Mouse (Mus musculus) forebrain, embryonic 14.5 days (tissue): ENCODE data around the gene Plce1. TPM values are rescaled to one million over a fixed set of nuclear protein-coding genes. Genes with fewer than 3 reads are reported as not detected.

ENCODE experiments used
- ATAC-seq: fragments of 200-750 bp; cut with Nextera tagmentation; 2 replicates; pipeline ENCODE4 v1.8.0; 2017; ENCODE audit warnings: mild to moderate bottlenecking, moderate library complexity
- DNase-seq: peaks from one replicate; pipeline ENCODE4 v3.0.0-alpha.2; 2015; ENCODE audit warnings: low spot score
- H3K27ac ChIP-seq: fragments of 300-500 bp; sonication (generic); 2 replicates; pipeline ENCODE4 v1.5.1; 2014; ENCODE audit warnings: low read depth, mild to moderate bottlenecking, control low read depth, low read length, moderate library complexity
- H3K27me3 ChIP-seq: fragments of 300-500 bp; sonication (generic); replicated peaks from 2 replicates; pipeline ENCODE4 v1.6.1; 2014; ENCODE audit warnings: low read length, control low read depth, mixed read lengths; ENCODE audit not compliant: control insufficient read depth, insufficient read depth
- H3K36me3 ChIP-seq: fragments of 300-500 bp; sonication (generic); 2 replicates; pipeline ENCODE4 v1.6.1; 2014; ENCODE audit warnings: low read length, control low read depth; ENCODE audit not compliant: control insufficient read depth, insufficient read depth
- H3K4me1 ChIP-seq: fragments of 300-500 bp; sonication (generic); 2 replicates; pipeline ENCODE4 v1.6.1; 2014; ENCODE audit warnings: antibody characterized with exemption, low read length, control low read depth; ENCODE audit not compliant: control insufficient read depth, insufficient read depth
- H3K4me2 ChIP-seq: fragments of 300-500 bp; sonication (generic); 2 replicates; pipeline ENCODE4 v1.6.1; 2014; ENCODE audit warnings: mild to moderate bottlenecking, control low read depth, low read length
- H3K4me3 ChIP-seq: fragments of 300-500 bp; sonication (generic); 2 replicates; pipeline ENCODE4 v1.5.1; 2014; ENCODE audit warnings: low read depth, low read length, control low read depth
- H3K9ac ChIP-seq: fragments of 300-500 bp; sonication (generic); 2 replicates; pipeline ENCODE4 v1.6.1; 2014; ENCODE audit warnings: mild to moderate bottlenecking, low read length, control low read depth, moderate library complexity
- H3K9me3 ChIP-seq: fragments of 300-500 bp; sonication (generic); replicated peaks from 2 replicates; pipeline ENCODE4 v1.6.1; 2016; ENCODE audit warnings: low read length, control low read depth, mixed read lengths; ENCODE audit not compliant: control insufficient read depth
- WGBS: fragments of 180-500 bp; shearing (Covaris S2); extraction: QIAGEN DNeasy Blood & Tissue Kit; methylation state at CpG from one replicate; pipeline ENCODE4 v1.1.7; 2014; 5-methylcytosine and 5-hydroxymethylcytosine counted together
- polyA plus RNA-seq: library from polyadenylated mRNA; unstranded; fragments of >200 nt; fragmentation: Nextera tagmentation; extraction: Ambion mirVana; gene quantifications from 2 replicates; pipeline ENCODE4 v1.2.1, GENCODE M21; 2014

The Plce1 gene
- polyA plus RNA-seq, 1 experiment from 2014 or later, result 3.4 TPM

DNA sequence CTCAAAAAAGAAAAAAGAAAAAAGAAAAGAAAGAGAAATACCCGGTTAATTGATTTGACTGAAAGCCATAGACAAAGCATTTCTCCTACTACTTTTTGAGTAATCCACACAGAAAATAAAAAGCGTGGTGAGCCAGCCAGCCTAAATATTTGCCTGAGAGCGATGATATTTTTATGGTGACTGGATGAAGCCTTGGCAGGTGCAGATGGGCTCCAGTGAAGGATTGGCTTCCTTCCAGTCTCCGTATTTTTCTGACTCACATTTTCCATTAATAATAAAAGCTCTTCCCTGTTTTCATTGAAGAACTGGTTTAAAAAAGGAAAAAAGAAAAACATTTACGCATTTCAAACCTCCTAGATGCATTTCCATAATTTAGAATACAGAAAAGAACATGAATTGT is 243.1 kb downstream of the Plce1 start:
- 26% methylated on average over 5 of the region's 5 CpGs for WGBS
- H3K36me3 ChIP-seq, result peaks cover 2% of the 10 kb centered on the region; the same call in 1 of the 2 replicates
- no peak overlapping the region for H3K4me3 ChIP-seq
- DNase-seq (peak; percentile 56), ATAC-seq (0 out of 2 replicates have a peak, but pooled peaks have one; percentile 29)
- 0 out of 2 replicates have a peak, but pooled peaks cover 6% of the 10 kb centered on the region for H3K4me1 ChIP-seq
- 0 out of 2 replicates have a peak overlapping the region, but pooled peaks have one; percentile 7 for H3K9ac ChIP-seq
- H3K27ac ChIP-seq, result no peak overlapping the region
- H3K9me3 ChIP-seq, result no peaks in the 10 kb centered on the region
- H3K4me2 ChIP-seq, result no peak overlapping the region
- H3K27me3 ChIP-seq, result no peaks in the 10 kb centered on the region

DNA sequence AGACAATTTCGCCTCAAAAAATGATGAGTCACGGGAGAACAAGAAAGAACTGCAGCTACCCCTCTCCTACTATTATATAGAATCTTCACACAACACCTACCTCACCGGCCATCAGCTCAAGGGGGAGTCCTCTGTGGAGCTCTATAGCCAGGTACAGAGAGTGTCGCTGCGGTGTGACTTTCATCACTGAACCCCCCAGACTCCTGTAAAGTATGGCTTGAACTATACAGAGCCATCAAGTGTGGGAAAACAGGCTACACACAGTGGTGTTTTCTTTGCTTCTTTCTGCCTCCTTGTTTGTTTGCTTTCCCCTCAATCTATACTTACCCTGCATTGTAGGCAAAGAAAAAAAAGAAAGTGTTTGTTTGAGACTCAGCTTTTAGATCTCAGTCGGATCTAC is 247.9 kb downstream of the Plce1 start:
- Histone ChIP-seq H3K27me3 (no peaks in the 10 kb centered on the region), H3K4me2 (no peak overlapping the region), H3K27ac (no peak overlapping the region), H3K36me3 (no peaks in the 10 kb centered on the region), H3K9me3 (no peaks in the 10 kb centered on the region), H3K4me3 (no peak overlapping the region), H3K4me1 (0 out of 2 replicates have a peak, but pooled peaks cover 2% of the 10 kb centered on the region), H3K9ac (no peak overlapping the region)
- WGBS, result 60% methylated on average over 6 of the region's 6 CpGs
- ATAC-seq (no peak), DNase-seq (no peak)

DNA sequence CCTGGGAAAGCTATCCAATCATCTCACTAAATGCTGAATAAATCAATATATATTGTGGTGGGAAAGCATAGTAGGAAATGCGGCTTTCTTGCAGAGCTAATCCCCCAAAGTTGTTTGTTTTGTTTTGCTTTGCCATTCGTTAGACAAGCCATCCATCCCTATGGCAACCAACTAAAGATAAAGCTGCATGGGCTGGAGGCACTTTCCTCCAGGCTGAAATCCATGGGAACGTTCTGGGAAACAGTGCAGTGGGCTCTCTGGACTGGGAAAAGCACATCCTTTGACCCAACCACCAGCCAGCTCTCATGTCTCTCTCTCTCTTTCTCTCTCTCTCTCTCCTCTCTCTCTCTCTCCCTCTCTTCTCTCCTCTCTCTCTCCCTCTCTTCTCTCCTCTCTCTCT is 248.4 kb downstream of the Plce1 start:
- Histone ChIP-seq H3K36me3 (no peaks in the 10 kb centered on the region), H3K4me2 (no peak overlapping the region), H3K9ac (no peak overlapping the region), H3K4me1 (no peaks in the 10 kb centered on the region), H3K9me3 (no peaks in the 10 kb centered on the region), H3K4me3 (no peak overlapping the region), H3K27ac (no peak overlapping the region), H3K27me3 (no peaks in the 10 kb centered on the region)
- peak; percentile 61 for ATAC-seq
- DNase-seq, result peak; percentile 63
- WGBS, result 12% methylated on average over 3 of the region's 3 CpGs

DNA sequence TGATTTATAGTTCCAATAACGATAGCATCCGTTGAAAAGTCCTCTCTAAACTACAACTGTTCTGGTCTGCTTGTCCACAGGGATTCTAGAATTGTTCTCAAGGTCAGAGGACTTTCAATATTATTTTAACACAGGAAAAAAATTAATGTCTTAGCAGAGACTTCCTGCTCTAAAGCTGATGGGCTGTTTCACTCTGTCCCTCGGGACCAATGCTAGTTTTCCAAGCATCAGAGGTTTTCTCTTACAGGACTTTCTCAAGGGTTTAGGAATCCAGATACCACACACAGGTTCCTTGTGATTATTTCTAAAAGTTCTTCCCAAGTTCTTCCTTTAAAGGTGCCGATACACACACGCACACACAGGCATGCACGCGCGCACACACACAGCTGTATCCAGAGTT is 263.6 kb downstream of the Plce1 start:
- H3K4me1 ChIP-seq, result no peaks in the 10 kb centered on the region
- no peak overlapping the region for H3K4me2 ChIP-seq
- WGBS, result 92% methylated on average over 8 of the region's 8 CpGs
- no peak overlapping the region for H3K9ac ChIP-seq
- no peaks in the 10 kb centered on the region for H3K36me3 ChIP-seq
- no peaks in the 10 kb centered on the region for H3K27me3 ChIP-seq
- no peak overlapping the region for H3K4me3 ChIP-seq
- ATAC-seq (no peak), DNase-seq (no peak)
- no peak overlapping the region for H3K27ac ChIP-seq
- H3K9me3 ChIP-seq, result no peaks in the 10 kb centered on the region

DNA sequence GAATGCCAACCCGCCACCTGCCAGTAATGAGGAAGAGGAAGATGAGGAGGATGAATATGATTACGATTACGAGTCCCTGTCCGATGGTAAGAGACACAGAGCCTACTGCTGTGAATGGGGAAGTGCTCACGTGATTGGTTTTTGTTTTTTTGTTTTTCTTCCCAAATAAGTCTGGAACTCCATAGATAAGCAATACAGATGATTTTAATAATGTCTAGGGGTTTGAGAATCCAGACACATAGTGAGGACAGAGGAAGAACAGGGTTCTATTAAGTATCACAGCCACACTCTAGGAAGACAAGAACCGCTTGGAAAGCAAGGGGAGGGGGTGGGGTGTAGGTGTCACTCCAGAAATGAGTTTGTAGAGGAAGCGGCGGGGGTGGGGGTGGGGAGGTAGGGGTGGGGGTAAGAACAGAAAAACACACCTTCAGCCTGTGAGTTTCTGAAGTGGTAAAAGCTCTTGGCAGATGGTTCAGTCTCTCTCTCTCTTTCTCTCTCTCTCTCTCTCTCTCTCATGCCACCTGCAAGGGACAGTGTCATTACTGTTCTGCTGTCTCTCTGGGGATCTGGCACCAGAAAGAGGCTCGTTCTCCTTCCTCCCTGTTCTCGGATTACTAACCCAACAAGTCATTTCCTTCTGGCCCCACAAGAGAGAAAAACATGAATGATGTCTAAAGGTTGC is 265.0 kb downstream of the Plce1 start:
- 65% methylated on average over 10 of the region's 10 CpGs for WGBS
- Histone ChIP-seq H3K36me3 (no peaks in the 10 kb centered on the region), H3K27me3 (no peaks in the 10 kb centered on the region), H3K4me2 (no peak overlapping the region), H3K27ac (no peak overlapping the region), H3K4me3 (no peak overlapping the region), H3K4me1 (no peaks in the 10 kb centered on the region), H3K9me3 (no peaks in the 10 kb centered on the region), H3K9ac (no peak overlapping the region)
- DNase-seq (no peak), ATAC-seq (no peak)

DNA sequence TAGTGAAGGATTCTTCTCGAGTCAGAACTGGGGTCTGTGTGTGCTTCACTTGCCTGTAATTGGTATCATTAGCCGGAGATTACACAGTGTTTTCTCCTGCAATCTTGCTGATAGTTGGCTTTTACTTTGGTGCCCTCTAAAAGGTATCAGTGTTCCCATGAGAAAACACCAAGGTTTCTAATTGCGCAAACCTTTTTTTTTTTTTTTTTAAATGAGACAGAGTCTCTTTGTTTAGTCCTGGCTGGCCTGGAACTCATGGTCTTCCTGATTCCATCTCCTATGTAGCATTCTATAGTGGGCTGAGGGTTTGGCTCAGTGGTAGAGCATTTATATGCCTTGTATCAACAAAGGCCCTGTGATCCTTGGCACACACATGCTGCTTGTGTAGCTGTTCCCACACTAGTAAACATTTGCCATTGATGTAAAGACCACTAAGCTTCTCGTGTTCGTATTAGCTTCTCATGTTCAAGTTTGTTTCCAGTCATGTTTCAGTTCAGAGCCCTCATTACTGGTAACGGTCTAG is 265.6 kb downstream of the Plce1 start:
- Histone ChIP-seq H3K9me3 (no peaks in the 10 kb centered on the region), H3K4me2 (no peak overlapping the region)

DNA sequence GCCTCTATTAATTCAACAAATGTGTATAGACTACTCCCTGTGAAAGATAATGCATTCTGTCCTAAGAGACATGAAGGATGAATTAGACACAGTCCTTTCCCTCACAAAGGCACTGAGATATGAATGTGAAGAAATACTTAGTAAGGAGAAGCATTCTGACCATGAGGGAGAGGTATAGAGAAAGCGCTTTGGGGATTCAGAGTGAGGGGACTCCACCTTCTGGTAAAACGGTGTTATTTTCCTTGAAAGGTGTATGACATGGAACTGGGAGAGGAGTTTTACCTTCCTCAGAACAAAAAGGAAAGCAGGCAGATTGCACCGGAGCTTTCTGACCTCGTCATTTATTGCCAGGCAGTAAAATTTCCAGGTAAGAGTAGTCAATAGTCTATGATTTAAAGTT is 269.3 kb downstream of the Plce1 start:
- no peak overlapping the region for H3K4me2 ChIP-seq
- no peaks in the 10 kb centered on the region for H3K36me3 ChIP-seq
- no peak overlapping the region for H3K27ac ChIP-seq
- no peak overlapping the region for H3K4me3 ChIP-seq
- ATAC-seq (no peak), DNase-seq (peak; percentile 14)
- H3K4me1 ChIP-seq, result no peaks in the 10 kb centered on the region
- 72% methylated on average over 4 of the region's 4 CpGs for WGBS
- no peaks in the 10 kb centered on the region for H3K9me3 ChIP-seq
- no peaks in the 10 kb centered on the region for H3K27me3 ChIP-seq
- no peak overlapping the region for H3K9ac ChIP-seq

More for the DNA sequence above, 265.6 kb downstream of the Plce1 start:
- WGBS, result 46% methylated on average over 6 of the region's 6 CpGs
- DNase-seq, result no peak
- Histone ChIP-seq H3K27ac (no peak overlapping the region), H3K4me3 (no peak overlapping the region), H3K36me3 (no peaks in the 10 kb centered on the region), H3K4me1 (no peaks in the 10 kb centered on the region), H3K27me3 (no peaks in the 10 kb centered on the region), H3K9ac (no peak overlapping the region)
- no peak for ATAC-seq

DNA sequence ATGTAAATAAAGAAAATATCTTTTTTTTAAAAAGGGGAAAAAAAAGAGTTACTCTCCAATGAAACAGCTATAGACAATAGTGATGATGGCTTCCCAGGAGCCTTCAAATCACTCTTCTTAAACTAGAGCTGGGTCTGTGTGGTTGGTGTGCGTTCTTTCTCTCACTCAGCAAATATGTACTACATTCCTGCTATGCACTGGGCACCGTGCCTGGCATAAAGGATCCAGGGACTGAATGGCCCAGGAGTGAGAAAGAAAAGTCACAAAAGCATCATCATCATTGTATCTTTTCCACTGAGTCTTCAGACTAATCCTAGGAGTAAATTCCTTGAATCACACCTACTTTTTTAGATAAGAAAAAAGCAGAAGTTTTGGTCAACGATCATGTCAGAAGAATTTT is 276.3 kb downstream of the Plce1 start:
- H3K9ac ChIP-seq, result no peak overlapping the region
- no peaks in the 10 kb centered on the region for H3K27me3 ChIP-seq
- H3K4me1 ChIP-seq, result no peaks in the 10 kb centered on the region
- H3K9me3 ChIP-seq, result no peaks in the 10 kb centered on the region
- no peak overlapping the region for H3K4me2 ChIP-seq
- 89% methylated on average over 3 of the region's 3 CpGs for WGBS
- ATAC-seq (no peak), DNase-seq (no peak)
- H3K27ac ChIP-seq, result no peak overlapping the region
- no peak overlapping the region for H3K4me3 ChIP-seq
- no peaks in the 10 kb centered on the region for H3K36me3 ChIP-seq

DNA sequence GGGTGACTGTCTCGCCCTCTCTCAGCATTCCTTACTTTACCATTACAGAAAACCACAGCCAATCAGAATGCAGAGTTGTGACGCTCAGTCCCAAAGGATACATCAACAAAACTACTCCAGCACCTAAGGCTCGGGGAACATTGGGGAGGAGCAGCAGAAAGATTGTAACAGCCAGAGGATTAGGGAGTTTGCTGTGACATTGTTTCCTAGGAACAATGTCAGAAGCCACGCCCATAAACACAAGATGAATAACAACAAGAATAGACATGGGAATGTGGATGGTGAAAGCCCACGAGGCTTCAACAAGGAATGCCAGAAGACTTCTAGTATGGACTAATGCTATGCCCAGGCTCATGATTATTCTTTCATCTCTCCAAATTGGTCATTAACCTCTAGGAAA is 277.1 kb downstream of the Plce1 start:
- no peaks in the 10 kb centered on the region for H3K9me3 ChIP-seq
- no peak for DNase-seq
- 43% methylated on average over 5 of the region's 5 CpGs for WGBS

More for the DNA sequence above, 277.1 kb downstream of the Plce1 start:
- H3K27ac ChIP-seq, result no peak overlapping the region
- no peak for ATAC-seq
- H3K36me3 ChIP-seq, result no peaks in the 10 kb centered on the region
- no peaks in the 10 kb centered on the region for H3K4me1 ChIP-seq
- H3K4me3 ChIP-seq, result no peak overlapping the region
- no peak overlapping the region for H3K9ac ChIP-seq
- no peak overlapping the region for H3K4me2 ChIP-seq
- H3K27me3 ChIP-seq, result no peaks in the 10 kb centered on the region
